Mouse (Mus musculus): ENCODE data around the gene Gnat1.

DNA sequence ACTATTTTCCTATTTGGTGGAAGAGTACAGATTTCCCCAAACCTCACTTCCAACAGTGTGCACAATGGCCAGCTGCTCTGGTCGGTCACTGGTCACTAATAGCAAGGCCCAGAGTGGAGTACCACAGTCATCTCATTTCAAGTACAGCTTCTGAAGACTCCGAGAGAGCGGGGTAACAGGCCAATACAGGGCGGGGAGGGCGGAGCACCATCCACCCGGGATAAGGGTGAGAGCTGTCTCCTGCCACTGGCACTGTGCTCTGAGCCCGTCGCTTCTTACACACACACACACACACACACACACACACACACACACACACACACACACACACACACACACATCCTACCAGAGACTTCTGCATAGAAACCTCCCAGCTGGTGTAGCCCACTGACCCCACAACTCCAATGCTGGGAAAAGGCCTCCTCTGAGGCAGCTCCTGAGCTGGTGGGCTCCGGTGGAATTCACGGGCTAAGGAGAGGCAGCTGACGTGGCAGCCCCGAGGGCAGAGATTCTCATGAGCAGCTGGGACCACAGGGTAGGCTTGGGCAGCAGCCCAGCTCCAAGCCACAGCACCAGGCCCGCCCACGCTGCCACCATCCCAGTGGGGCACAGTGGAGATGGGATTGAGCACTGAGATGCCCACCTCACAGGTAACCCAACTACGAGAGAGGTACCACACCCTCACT, 53.2 kb downstream of the Gnat1 start:
- TF ChIP-seq CTCF (IDR thresholded peaks at IDR 0.05; ENCODE audit: low read depth): no peak
- TF ChIP-seq EP300 (IDR thresholded peaks at IDR 0.05; ENCODE audit: low read depth): no peak

Measured in liver, postnatal 0 days (tissue).